Mouse (Mus musculus) fibroblast of lung, adult 2 months (primary cell): ENCODE measurements around the gene Thnsl1.
"Not testable (repeated sequence)": the region's sequence is repeated elsewhere in the genome, so short reads cannot be mapped to it uniquely, and the experiment has no call there.

ENCODE experiments used
- DNase-seq: peaks from one replicate; pipeline ENCODE4 v3.0.0-alpha.2; 2011; ENCODE audit warnings: low read depth

Gene Thnsl1

GRCm38 (mm10) chr2:21236846-21237245, 31.3 kb downstream of the Thnsl1 start:
- peak; percentile 78 for DNase-seq

DNA sequence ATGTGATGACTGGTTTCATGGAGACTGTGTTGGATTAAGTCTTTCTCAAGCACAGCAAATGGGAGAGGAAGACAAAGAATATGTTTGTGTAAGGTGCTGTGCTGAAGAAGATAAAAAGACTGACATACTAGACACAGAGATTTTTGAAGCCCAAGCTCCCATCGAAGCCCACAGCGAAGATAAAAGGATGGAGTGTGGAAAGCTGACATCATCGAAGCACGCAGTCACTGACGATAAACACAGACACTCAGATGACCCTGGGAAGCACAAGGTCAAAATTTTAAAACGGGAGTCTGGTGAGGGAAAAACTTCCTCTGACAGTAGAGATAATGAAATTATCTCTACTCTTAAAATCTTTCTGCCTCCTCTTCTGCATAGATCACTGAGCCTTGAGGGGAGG, 38.6 kb downstream of the Thnsl1 start:
- not testable (repeated sequence) for DNase-seq

DNA sequence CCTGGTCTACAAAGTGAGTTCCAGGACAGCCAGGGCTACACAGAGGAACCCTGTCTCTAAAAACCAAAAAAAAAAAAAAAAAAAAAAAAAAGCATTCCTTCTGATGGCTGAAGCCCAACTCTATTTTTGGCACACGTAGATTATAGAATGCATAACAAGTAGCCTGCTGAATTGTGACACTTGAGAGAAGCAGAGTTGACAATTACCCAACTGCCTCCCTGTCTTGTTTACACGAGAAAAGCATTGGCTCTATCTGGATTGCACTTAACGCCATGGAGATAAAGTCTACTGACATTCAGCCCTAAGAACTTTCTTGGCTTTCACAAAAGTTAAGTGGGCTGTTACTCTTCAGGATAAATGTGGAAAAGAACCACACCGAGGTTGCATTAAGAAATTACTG, 39.5 kb downstream of the Thnsl1 start:
- no peak for DNase-seq

- DNase-seq = no peak
Measured at GRCm38 (mm10) chr2:21245477-21246102, 40.1 kb downstream of the Thnsl1 start.

DNA sequence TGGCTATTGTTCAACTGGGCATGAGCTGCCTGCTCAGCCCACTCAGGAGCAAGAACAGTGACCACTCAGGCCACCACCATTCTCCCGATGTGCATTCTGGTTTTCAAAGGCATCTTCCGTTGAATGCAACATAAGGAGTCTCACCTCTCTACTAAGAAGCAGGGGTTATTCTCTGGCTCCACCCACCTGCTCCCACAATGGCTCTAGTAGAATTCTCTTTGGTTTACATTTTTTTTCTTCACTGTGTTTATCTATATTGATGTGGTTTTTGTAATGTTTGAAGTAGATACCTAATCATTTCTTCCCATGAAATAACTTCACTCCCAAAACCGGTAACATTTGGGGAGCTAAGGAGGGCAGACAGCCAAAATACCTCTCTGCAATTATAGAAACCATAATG, 48.1 kb downstream of the Thnsl1 start:
- no peak for DNase-seq

GRCm38 (mm10) chr2:21254308-21254707, 48.8 kb downstream of the Thnsl1 start:
- no peak for DNase-seq

GRCm38 (mm10) chr2:21258281-21258680, 52.8 kb downstream of the Thnsl1 start:
- DNase-seq = no peak

GRCm38 (mm10) chr2:21259081-21259480, 53.6 kb downstream of the Thnsl1 start:
- DNase-seq = no peak

GRCm38 (mm10) chr2:21260060-21260459, 54.5 kb downstream of the Thnsl1 start:
- no peak for DNase-seq

DNA sequence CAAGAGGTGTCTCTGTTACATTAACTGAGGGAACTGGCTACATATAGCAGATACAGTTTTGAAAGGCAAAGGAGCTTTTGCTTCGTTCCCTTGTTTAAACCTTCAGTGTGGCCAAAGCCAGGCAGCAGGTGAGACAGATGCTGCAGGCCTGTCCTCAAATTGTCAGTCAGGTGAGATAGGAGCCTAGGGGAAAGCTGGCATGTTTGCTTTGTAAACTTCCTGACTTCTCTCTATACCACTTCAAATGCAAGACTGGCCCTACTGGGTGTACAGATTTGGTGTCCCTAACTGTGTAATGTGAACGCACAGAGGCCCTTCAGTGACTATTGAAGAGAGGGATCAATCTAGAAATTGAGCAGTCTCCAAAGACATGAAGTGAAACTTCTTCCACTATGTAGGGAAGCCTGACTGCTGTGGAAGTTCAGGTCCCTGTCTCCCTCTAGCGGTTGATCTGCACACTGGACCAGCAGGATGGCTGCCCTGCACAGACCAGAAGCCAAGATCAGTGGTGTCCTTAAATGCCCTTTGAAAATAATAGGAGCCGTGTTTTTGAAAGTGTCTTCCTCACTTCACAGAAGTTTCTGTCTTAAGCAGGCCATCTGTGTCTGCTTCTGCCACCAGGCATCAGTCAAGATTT, 56.0 kb downstream of the Thnsl1 start:
- DNase-seq = peak; percentile 59

DNA sequence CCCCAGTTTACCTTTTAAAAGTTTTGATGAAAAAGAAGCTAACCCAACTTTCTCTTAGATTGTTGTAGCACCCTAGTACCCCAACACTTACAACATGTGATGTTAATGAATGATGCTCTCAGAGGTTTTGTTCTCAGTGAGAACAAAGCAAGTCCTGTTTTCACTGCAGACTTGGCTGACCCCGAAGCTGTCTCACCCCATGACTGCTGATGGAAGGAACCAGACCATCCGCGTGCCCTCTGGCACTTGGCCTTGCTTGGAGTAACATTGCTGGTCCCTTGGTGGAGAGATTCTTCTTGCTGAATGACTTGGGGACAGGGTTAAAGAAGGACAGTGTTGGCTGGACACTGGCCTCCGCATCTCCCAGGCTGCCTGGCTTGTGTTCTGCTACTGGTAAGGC, 58.5 kb downstream of the Thnsl1 start:
- no peak for DNase-seq
